Mouse (Mus musculus) thymus, postnatal 14 days (tissue): ENCODE measurements around the gene 4933428G20Rik.

Source experiments
- DNase-seq: peaks from one replicate; pipeline ENCODE4 v3.0.0; 2021

Gene 4933428G20Rik

DNA sequence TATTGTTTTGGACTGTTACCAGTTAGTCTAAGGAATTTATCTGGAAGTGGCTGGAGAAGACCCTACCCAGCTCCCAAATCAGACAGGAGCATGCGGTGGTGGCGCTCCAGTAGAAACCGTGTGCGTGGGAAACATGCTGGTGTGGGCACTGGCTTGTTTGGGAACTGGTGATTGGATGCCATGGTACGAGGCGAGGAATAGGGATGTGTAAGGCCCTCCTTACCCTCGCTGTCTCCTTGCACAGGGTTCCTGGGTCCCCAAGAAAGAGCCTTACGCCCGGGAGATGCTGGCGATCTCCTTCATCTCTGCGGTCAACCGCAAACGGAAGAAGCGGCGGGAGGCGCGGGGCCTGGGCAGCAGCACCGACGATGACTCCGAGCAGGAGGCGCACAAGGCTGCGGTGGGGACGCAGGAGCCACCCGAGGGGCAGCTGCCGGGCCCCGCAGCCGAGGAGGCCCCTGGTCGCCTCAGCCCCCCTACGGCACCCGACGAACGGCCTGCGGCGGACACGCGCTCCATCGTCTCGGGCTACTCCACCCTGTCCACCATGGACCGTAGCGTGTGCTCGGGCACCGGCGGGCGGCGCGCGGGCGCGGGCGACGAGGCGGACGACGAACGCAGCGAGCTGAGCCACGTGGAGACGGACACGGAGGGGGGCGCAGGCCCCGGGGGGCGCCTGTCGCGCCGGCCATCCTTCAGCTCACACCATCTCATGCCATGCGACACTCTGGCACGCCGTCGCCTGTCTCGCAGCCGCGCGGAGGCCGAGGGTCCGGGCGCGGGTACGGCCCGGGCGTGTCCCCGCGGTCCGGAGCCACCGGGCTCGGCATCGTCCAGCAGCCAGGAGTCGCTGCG lies at the start of gene 4933428G20Rik:
4933428G20Rik (minus strand) TSS at position 476 of the 855 bp plus-strand sequence.
- no peak for DNase-seq

DNA sequence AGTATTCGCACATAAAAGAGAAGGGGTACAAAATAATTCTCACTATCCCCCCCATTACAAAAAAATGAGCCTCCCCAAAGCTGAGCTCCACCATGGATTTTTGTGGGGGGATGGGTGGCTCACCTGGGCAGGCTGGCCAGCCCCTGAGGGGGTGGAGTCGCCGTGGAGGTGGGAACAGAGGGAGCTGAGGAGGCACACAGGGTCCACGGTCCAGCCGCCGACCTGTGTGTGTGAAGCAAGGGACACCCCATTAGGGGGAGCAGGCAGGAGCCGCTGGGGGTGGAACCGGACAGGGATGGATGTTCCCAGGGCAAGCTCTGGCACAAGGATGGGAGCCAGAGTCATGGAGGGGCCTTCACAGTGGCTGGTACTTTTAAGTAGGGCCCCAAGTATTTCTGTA lies 48.6 kb upstream of the 4933428G20Rik start:
- no peak for DNase-seq

DNA sequence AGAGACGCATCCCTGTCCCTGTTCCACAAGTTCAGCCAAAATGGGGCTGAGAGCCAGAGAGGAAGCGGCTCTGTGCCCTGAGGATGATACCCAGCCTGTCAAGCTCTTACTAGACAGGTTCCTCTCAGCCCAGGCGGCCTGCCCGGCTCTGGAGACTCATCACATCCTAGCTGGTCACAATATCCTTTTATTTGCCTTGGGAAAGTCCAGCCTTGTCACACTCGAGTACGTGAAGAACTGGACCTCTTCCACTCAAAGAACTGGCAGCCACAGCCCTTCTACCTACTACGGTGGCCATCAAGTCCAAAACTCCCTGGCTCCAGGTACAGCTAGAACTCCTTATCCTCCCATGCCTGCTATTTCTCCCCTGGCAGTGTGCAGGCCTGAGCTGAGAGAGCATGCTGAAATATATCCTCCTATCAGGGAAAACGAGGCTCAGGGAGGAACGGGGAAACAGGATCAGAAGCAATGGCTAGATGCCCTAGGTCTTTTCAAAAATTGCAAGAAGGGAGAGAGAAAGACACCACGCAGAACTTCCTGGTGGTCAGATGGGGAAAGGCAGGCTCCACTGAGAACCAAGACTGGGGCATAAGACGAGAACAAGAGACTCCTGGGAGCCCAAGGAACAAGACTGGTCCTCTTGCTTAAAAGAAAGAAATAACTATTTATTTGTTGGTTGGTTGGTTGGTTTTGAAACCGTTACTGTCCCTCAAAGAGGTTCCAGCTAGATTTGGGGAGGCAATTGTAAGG lies 48.0 kb upstream of the 4933428G20Rik start:
- no peak for DNase-seq

- peak; percentile 45 for DNase-seq
Observed at GRCm38 (mm10) chr11:97546804-97547411, 46.8 kb upstream of the 4933428G20Rik start.

DNA sequence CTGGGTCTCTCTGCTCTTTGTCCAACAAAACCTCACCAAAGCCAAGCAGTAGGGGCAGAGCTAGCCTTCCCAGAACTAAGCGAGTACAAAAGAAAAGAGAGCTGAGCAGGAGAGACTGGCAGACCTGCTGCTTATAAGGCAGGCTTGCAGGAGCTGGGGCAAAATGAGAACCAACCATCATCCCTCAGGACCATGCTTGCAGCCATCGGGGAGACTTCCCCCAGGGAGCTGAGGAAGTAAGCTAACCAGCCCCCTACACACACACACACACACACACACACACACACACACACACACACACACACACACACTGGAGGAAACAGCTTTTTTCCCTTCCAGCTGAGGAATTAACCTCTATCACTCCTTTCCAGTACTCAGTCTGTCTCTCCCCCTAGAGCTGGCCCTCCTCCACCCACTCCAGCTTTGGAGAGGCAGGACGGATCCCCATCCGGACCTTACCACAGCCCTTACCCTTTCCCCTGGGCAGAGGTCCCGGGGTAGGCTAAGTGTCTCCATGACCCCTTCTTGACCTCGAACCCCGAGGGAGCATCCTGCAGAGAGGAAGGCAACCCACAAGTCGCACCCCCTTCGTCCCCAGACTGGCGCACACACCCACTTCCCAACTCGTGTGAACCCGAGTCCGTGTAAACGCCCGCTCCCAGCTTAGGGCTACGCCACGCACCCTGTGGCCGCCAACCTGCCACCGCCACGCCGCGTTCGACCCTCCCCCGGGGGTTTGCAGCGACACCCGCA lies 45.8 kb upstream of the 4933428G20Rik start:
- DNase-seq = no peak

DNA sequence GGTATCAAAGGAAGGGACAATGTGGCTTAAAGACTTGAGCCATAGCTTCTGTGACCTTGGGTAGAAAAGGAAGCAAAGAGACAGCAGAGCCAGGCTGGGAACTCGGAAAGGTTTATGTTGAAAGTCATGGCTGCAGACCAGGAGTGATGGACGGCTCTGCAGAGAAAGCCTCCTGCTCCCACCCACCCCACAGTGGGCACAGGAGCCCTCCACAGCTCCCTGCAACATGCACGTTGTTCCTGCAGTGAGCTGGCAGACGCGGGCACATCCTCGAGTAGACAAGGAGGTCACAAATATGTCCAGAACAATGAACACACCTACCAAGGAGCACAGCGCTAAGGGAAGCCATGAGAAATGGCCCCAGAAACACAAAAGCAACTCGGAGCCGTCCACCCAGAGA lies 43.7 kb upstream of the 4933428G20Rik start:
- DNase-seq = no peak

- no peak for DNase-seq
Observed at GRCm38 (mm10) chr11:97543181-97543733, 43.1 kb upstream of the 4933428G20Rik start.

DNA sequence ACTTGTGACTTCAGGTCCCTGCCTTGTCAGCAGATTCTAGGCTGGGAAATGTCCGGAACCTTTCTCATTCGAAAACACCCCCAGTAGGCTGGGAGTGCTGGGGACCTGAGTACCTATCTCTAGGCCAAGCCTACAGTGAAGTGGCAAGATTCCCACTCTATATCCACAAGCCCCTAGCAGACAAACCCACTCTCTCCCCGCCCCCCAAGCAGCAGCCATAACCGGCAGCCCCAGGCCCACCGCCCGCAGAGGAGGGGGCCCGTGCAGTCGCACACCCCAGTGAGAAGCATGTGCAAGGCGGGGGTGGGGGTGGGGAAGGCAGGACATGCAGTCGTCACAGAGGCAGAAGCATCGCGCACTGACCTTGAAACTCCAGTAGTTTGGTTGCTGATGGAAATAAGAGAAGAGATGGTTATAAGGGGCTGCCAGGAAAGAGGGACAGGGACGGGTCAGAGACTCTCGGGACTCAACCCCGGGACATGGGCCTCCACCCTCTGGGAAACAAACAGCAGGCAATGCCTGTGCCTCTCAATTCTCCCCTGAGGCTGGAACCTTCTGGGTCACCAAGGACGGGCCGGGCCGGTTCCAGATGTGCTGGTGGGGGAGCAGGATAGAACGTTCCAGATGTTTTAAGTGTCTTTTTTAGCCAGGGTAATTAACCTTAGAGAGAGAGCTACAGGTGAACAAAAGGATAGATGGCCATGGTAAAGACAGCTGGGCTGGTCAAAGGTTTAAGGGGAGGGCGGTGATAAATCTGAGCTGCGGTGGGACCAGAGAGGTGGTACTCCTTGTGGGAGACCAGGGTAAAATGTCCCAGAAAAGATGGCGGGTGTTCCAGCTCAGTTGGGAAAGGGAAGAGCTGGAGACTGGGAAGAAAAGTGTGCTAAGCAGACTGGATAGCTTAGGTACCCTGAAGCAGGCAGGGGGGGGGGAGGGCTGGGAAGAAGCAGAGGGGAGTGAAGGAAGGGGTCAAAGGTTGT lies 42.3 kb upstream of the 4933428G20Rik start:
- no peak for DNase-seq

DNA sequence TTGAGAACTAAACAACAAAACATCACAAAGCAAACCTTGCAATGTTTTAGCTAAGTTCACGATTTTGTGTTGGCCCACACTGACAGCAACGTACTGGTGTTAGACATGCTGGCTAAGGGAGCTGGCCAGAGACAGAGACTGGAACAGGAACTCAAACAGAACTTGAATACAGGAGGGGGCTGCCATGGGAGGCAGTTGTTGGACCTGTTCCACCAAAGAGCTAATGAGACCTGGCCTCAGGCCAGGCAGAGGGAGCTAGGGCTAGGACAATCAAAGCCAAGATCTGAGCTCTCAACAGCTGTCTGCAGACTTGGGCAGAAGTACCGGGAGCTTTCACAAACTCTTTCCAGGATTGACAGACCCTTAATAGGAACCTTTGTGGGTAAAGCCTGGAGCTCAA lies 40.5 kb upstream of the 4933428G20Rik start:
- no peak for DNase-seq

DNA sequence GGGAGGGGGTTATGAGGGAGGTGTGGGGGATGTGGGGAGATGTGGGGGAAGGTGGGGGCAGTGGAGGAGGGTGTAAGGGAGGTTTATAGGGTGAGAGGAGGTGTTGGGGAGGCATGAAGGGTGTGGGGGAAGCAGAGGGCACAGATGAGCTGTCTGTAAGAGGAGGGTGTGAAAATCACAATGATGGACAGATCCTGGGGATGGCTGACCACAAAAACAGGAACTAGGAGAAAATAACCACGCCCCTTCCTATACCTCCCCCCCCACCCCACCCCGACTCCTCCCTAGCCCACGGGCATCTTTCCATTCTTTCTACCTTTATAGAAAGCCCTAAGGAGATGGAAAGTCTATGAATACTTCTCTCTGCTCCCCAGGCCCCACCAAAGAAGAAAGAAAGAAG lies 40.0 kb upstream of the 4933428G20Rik start:
- no peak for DNase-seq

DNA sequence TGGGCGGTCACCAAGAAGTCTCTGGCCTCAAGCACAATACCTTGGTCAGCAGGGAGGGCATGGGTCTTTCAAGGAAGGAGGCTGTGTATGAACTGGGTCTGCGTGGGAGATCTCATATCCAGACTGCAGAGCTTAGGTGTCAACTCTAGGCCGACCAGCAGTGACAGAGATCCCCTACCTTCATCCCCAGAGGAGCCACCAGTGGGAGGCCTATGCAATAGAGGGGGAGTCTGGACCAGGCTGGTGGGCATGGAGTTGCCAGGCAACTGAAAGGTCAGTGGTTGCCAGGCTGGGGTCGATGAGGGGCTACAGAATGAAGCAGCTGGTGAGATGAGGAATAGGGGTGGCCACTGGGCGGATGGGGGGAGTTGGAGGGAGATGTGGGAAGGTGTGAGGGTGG lies 39.5 kb upstream of the 4933428G20Rik start:
- DNase-seq = no peak

GRCm38 (mm10) chr11:97537580-97538089 lies 37.5 kb upstream of the 4933428G20Rik start:
- no peak for DNase-seq

DNA sequence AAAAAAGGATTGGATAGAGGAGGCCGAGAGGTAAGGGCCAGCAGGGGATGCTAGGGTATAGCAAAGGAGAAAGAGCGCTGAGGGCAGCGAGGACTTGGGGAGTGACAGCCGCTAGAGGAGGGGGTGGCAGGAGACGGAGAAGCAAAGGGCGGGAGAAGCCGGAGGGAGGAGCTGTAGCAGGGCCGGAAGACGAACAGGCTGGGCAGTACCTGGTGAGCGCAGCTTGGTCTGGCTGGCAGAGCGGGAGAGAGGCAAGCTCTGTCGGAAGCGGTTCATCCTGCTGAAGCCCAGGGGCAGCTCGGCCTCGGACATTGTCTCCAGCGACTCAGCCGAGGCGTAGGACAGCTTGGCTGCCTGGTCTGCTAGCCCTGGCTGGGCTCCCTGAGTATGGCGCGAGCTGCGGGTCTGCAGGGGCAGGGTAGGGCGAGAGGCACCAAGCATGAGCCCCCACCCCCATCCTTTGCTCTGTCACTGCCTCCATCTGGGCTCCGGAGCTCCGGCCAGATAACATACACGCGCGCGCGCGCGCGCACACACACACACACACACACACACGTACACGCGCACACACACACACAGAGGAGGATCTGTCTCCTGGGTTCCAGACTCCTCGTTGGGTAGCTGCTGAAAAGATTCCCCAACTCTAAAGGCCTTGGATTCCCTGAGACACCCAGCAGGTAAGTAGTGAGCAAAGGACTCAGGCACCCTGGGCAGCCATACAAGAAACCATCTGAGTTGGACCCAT lies 36.9 kb upstream of the 4933428G20Rik start:
- no peak for DNase-seq

DNA sequence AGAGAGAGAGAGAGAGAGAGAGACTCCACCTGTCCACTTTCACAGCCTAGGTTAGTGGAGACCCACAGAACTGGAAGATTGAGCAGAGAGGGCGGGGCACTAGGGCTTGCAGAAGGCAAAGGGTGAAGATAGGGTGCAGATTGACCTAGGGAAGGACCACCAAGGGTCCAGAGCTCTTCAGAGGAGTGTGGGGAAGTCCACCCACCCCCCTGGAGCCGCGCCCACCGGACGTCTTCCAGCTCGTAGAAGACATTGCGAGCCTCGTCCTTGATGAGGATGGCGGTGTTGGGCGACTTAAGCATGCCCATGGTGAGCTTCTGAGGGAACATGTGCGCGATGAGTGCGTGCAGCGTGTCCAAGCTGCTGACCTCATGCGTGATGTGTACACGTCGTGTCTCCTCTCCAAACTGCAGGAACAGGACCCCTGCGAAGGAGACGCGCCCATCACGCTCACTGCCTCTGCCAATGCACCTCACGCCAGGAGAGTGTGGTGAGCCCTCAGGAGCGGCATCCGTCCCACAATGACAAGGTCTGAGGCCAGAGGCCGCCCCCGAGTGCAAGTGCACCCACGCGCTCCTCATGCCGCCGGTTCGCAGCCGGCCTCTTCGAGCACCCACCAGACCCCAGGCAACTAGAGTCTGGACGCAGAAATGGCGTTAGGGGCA lies 36.1 kb upstream of the 4933428G20Rik start:
- no peak for DNase-seq

DNA sequence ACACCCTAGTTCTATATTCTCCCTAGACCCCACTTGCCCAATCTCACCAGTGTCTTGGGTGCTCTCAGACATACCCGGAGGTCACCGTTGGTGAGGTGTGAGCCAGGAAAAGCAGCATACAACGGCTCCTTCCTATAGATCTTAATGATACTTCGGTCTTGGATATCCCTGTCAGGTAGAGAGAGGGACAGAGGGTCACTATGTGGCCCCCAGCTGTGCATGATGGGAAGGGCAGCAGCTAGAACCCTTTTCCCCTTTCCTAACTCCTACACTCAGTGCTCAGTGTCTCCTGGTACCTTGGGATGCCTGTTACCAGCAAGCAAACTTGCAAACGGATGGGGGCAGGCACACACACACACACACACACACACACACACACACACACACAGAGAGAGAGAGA lies 35.5 kb upstream of the 4933428G20Rik start:
- no peak for DNase-seq

DNA sequence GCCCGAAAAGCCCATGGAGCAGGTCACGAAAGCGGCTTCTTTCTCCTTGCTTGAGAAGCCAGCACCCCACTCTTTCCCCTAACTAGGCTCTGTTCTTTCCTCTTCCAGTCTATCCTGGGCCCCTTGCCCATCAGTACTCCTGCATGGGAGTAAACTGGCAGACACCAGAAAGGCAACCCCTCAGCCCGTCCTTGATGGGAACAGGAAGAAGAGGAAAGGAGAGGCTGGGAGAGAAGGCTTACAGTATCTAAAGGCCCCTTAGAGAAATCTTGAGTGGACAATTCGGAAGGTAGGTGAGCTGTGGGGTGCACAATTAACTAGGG lies 35.1 kb upstream of the 4933428G20Rik start:
- no peak for DNase-seq

- DNase-seq = peak; percentile 38
Observed at GRCm38 (mm10) chr11:97534442-97535307, 34.5 kb upstream of the 4933428G20Rik start.

- DNase-seq = no peak
Observed at GRCm38 (mm10) chr11:97533653-97534052, 33.5 kb upstream of the 4933428G20Rik start.
